Mouse (Mus musculus): ENCODE measurements around the gene Psmb5.
"Not testable (repeated sequence)": the region's sequence is repeated elsewhere in the genome, so short reads cannot be mapped to it uniquely, and the experiment has no call there.

The Psmb5 gene

DNA sequence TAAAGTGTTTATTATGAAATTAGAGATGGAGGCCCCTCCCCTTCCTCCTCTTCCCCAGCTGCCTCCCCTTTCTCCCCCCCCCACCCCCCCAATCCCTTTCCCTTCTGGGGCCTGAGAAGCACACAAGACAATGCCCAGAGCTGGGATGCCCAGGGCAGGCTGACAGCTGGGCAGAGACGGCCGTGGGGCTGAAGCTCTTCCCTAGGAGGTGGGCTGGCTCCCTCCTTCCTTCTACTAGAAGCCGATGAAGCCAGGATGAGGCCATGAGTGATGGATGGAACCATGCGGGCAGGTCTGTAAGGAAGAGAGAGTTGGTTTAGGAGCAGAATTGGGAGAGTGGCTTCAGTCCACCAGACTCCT, 13.4 kb upstream of the Psmb5 start:
- no peak for DNase-seq (ENCODE audit: extremely low read depth, low read depth)

- peak; percentile 77 for DNase-seq (ENCODE audit: extremely low read depth, low read depth)
These were observed 12.9 kb upstream of the Psmb5 start for GRCm38 (mm10) chr14:54630583-54631239.

DNA sequence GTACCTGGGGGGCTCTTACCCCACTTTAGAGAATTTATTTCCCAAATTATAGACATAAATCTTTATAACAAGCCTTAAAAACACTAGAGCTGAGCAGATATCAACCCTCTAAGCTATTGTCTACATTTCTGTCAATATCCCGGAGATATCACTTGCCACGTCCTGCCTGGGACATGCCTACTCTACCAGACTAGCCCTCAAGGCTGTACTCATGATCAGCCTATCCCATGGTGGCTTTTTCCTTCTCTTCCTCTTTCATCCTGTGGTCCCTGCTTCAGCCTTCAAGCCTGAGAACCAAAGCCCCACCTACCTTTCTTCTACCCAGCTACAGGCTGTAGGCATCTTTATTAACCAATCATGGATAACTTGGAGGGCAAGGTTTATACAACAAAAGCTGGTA, 12.0 kb upstream of the Psmb5 start:
- DNase-seq (ENCODE audit: extremely low read depth, low read depth): peak; percentile 67

DNA sequence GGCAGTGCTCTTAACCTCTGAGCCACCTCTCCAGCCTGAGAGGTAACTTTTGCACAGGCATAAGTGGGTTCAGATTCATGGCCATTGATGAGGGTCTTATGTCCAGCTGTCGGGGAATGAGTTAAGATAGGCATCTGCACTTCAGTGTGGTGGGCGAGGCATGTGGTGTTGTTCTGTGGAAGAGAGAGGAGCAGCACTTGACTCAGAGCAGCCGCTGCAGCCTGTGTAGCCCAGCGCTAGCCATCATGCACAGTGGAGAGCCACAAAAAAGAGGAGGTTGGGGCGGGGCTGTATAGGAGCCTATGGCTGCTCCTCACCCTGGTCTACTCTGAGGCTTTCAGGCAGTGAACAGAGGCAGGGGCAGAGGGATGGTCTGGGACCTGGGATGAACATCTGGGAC, 10.3 kb upstream of the Psmb5 start:
- no peak for DNase-seq (ENCODE audit: extremely low read depth, low read depth)

DNA sequence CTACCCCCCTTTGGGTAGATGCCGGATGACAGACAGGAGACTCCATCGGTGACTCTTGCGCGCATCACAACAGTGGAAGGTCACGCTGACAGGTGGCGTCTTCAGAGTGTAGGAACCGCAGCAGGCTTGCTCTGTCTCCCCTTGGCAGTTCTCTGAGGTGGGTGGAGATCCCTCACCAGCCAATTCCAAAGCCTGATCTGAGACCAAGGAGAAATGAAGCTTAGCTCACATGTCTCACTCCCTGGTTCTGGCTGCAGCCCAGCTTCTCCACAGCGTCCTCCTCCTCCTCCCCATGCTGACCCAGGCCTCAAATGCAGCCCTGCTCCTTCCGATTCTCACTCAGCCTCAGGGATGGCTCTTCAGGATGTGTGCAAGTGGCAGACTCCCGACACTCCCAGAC, 7.2 kb upstream of the Psmb5 start:
- no peak for DNase-seq (ENCODE audit: extremely low read depth, low read depth)

- DNase-seq (ENCODE audit: extremely low read depth, low read depth): no peak
These were observed 5.5 kb upstream of the Psmb5 start for GRCm38 (mm10) chr14:54623334-54623733.

DNA sequence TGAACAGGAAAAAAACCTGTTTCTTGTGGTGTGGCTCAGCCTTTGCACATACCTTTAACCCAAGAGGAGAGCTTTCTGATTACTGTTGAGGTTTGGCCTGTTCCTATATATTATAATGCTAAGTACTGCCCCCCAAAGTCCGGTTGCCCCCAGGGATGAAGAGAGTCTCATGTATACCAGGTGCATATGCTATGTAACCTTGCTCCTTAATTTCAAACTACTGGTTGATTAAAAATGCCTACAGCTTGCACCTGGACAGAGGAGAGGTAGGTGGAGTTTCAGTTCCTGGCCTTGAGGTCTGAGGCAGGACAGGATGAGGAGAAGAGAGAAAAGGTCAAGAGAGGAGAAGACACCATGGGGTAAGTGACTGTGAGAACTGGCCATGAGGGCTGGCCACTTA, 3.3 kb upstream of the Psmb5 start, which contains the start of gene Psmb11:
Psmb11 (plus strand) TSS at position 301 of the 400 bp plus-strand sequence.
- DNase-seq (ENCODE audit: extremely low read depth, low read depth): no peak

- no peak for DNase-seq (ENCODE audit: extremely low read depth, low read depth)
These were observed 498 bp downstream of the Psmb5 start for GRCm38 (mm10) chr14:54617152-54617896.

GRCm38 (mm10) chr14:54616226-54616825, 1.5 kb downstream of the Psmb5 start:
- DNase-seq (ENCODE audit: extremely low read depth, low read depth): no peak

DNA sequence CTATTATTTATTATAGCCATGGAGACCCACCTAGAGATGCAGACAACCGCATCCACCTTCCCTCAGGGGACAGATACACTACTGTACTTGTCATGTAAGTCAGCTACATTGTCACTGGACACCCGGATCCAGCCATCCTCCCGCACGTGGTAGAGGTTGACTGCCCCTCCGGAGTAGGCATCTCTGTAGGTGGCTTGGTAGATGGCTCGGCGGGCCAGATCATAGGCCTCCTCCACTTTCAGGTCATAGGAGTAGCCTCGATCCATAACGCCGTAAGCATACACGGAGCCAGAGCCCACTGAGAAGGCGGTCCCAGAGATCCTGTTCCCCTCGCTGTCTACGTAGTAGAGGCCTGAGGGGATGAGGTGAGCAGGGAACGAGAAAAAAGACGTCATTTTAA, 3.7 kb downstream of the Psmb5 start:
- not testable (repeated sequence) for DNase-seq (ENCODE audit: extremely low read depth, low read depth)

- no peak for DNase-seq (ENCODE audit: extremely low read depth, low read depth)
These were observed 7.2 kb downstream of the Psmb5 start for GRCm38 (mm10) chr14:54610648-54611047.

DNA sequence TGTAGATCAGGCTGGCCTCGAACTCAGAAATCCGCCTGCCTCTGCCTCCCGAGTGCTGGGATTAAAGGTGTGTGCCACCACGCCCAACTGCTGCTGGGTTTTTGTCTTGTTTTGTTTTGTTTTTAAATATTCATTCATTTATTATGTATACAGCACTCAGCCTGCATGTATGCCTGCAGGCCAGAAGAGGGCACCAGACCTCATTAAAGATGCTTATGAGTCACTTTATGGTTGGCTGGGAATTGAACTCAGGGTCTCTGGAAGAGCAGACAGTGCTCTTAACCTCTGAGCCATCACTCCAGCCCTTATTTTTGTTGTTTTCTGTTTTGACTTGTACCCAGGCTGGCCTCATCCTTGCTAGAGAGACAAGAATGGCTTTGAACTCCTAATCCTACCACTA, 7.9 kb downstream of the Psmb5 start:
- no peak for DNase-seq (ENCODE audit: extremely low read depth, low read depth)

DNA sequence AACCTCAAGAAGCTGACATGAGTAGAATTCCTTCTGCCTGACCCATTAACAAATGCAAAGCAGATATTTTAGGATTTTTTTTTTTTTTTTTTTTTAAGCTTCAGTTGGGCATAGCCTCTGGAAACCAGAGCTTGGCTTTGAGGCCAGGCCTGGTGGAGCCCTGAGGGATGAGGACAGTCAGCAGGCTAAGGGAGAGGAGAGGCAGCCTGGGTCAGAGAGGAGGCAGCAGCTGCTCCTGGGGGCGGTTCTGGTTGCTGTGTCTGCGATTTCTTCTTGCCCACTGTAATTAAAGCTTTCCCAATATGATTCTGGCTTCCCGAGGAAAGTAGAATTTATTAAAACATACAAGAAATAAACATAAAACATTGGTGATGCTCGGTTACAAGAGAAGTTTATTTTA, 8.6 kb downstream of the Psmb5 start:
- no peak for DNase-seq (ENCODE audit: extremely low read depth, low read depth)

GRCm38 (mm10) chr14:54607226-54607625, 10.6 kb downstream of the Psmb5 start:
- DNase-seq (ENCODE audit: extremely low read depth, low read depth): no peak

GRCm38 (mm10) chr14:54605752-54606321, 12.0 kb downstream of the Psmb5 start, which contains the start of gene 4931414P19Rik:
4931414P19Rik (minus strand) TSS chr14:54605993.
- DNase-seq (ENCODE audit: extremely low read depth, low read depth): no peak

GRCm38 (mm10) chr14:54603686-54604085, 14.1 kb downstream of the Psmb5 start:
- DNase-seq (ENCODE audit: extremely low read depth, low read depth): no peak

GRCm38 (mm10) chr14:54603038-54603654, 14.7 kb downstream of the Psmb5 start:
- peak; percentile 90 for DNase-seq (ENCODE audit: extremely low read depth, low read depth)

DNA sequence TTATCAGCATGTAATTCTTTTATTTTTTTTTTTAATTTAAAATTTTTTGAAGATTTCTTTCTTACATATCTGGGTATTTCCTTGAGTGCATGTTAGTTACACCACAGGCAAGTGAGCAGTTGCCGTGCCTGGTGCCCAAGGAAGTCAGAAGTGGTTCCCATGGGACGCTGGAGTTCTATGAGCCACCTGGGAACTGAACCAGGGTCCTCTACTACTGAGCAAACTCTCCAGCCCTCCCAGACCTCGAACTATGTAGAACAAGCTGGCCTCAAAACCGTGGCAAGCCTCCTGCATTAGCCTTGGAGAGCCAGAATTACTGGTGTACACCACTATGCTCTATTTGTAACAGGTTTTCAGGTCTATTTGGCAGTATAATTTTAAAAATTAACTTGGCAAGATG, 15.2 kb downstream of the Psmb5 start:
- no peak for DNase-seq (ENCODE audit: extremely low read depth, low read depth)

DNA sequence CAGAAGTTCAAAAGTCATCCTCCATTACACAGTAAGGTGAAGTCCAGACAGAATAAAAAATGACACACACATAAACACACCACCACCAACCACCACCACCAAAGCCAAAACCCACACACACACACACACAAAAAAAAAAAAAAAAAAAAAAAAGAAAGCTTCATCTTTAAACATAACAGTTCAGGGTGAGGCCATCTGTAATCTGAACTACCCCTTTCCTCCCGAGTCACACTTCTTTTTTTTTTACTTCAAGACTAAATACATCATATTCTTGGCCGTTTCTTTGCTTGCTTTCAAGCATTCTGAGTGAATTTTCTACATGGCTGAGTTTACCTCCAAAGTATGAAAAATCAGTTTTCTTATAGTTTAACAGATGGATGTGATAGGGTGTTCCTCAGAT, 16.2 kb downstream of the Psmb5 start:
- no peak for DNase-seq (ENCODE audit: extremely low read depth, low read depth)

DNA sequence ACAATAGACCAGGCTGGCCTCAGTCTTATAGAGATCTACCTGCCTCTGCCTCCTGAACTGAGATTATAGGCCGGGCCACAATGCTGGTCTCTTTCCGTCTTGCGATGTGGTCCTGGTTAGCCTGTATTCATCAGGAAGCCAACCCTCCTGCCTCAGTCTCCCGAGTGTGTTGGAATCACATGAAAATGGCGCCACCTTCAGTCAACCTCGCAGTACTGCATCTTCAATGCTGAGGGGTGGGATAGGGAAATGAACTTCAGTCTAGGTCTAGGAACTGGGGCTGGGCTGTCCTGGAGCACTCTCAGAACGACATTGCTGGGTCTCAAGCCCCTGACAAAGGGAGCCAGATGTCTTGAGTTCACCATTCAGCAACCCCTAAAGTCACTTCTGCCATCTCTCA, 20.7 kb downstream of the Psmb5 start:
- no peak for DNase-seq (ENCODE audit: extremely low read depth, low read depth)

- no peak for DNase-seq (ENCODE audit: extremely low read depth, low read depth)
These were observed 23.0 kb downstream of the Psmb5 start for GRCm38 (mm10) chr14:54594631-54595414.
